Mouse (Mus musculus): ENCODE results near the gene Hsf2bp.

The Hsf2bp gene

DNA sequence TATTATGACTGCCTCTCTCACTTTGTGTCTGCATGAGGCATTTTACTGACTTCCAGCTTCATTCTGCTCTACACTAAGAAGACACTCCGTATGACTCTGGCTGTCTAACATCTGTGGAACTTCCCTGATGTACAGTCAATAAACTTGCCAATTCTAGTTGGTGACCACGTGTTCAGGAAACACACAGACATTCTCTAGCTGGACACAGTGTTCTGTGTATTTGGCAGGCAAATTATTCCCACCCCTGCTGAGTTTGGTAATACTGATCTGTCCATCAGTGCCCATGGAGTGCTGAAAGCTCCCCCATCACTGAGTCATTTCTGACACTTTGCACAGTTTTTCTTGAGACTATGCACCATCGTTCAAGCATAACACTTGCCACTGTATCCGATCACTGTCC is 56.3 kb downstream of the Hsf2bp start:
- no peak for DNase-seq

DNA sequence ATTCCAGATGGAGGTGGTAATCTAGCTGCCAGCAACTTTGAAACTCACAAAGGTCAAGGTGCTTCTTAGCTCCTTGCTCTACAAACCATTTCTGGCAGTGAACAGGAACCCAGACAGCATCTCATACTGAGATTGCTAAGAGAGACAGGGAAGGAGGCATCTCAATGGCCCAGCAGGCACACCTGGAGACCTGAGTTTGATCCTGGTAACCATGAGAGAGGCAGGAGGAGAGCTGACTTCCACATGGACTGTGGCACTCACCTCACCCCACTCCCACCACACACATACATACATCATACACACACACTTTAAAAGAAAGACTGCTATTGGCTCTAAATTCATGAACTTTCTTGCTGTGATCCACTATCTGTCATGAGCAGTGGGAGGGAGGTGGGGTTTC is 59.0 kb downstream of the Hsf2bp start:
- no peak for DNase-seq

DNA sequence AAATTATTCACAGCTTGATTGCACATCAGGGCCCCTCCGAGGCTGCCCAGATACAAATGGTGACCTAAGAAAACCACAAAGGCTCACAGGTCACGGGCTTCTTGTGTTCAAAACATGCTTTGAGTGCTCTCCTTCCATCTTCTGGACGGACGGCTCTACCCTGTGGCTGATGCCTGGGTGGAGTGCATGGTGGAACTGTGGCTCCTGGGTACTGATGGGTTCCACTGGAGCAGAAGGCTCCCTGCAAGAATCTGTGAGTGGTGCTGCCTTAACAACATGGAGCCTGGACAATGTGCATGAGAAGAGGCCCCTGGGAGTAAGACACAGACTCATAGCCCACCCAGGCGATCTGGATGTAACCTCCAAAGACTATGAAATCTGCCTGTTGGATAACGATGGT is 59.6 kb downstream of the Hsf2bp start:
- DNase-seq: no peak

DNA sequence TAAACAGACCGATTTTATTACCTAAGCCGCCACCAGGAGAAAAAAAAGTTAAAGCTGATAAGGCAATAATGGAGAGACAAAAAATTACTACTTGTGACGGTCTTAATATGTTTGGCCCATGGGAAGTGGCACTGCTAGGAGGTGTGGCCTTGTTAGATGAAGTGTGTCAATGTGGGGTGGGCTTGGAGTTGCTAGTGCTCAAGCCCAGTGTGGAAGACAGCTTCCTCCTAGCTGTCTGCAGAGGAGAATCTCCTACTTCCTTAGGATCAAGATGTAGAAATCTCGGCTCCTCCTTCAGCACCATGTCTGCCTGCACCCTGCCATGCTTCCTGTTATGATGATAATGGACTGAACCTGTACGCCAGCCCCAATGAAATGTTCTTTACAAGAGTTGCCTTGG is 61.5 kb downstream of the Hsf2bp start:
- no peak for DNase-seq

DNA sequence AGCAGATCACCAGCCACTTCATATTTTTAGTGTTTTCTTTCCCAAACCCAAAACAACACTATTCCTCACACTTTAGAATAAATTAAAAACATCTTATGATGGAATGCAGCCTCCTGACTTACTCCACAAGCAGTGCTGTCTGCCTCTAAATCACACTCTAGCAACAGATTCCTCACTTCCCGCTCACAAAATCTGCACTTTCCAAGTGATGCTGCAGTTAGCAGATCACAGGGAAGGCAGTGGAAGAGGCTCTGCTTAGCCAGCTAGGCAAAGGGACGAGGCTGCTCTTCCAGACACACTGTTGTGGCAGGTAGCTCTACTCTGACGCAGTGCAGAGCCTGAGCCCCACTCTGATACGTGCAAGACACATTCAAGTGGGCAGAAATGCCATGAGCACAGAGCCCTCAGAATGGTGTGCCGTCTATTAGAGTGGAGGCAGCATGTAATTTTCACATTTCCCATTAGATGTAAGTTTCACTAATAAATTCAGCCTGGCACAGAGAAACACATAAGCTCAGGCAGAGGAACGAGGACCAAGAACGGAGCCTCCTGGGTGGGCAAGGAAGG is 62.4 kb downstream of the Hsf2bp start:
- no peak for DNase-seq

DNA sequence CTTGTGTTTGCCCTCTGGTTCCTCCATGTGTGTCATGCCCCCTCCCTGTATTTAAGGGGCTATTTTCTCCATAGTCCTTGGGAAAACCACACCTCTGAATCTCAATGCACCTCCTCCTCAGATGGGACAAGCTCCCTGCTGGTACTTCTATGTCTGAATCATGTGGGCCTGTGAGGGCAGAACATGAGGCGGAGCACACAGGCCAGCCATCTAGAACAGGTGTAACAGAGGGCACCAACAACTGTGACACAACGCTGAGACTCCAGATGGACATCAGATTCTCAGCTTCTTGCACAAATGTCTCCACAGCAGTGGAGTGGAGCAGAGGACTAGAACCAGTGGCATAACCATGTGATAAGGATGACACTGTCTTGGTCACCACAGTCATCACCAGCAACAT is 65.3 kb downstream of the Hsf2bp start:
- no peak for DNase-seq

DNA sequence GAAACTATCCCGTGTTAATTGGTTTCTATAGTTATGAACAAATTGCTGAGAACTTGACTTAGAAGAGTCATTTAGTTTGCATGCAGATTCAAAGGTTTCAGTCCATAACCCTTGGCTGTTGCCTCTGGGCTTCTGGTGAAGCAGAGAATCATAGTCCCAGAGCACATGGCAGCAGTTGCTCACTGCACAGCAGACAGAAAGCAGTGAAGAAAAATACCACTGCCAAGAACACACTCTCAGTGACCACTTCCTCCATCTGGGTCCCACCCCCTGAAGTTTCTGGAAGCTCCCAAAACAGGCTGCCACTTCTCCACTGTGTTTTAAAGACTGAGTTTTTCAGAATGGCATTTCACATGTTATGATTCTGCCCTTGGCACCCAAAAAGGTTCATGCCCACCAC is 67.3 kb downstream of the Hsf2bp start:
- DNase-seq: no peak

DNA sequence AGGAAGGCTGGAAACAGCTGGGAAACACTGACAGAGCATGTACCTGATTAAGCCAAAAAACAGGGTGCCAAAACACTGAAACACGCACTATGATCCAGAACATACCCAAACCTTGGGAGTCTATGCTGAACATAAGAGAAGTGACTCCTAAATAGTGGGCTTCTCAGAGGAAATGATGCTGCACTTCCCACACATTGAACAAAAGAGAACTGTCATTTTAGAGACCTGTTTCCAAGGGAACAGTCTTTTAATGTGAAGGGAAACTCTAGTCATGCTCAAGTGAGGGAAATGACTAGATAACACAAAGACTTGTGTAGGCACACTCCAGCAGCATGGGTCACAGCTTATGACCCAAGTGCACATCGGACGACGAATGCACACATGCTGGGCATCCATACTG is 68.8 kb downstream of the Hsf2bp start:
- no peak for DNase-seq

DNA sequence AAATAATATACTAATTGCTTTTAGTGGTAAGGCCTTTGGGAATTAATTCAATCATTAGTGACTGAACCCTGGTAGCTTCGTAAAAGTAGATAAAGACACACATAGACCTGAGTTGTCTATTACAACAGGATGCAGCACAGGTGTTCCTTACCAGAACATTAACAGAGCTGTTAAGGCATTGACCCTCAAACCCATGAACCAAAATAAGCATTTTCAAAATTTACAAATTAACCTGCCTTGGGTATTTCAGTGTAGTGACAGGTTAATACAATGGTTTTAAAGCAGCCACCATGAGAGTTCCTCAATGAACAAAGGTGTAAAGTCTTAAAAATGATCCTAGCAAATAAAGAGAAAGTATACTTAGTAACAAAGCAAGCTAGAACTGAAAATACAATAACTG is 69.6 kb downstream of the Hsf2bp start:
- DNase-seq: no peak

DNA sequence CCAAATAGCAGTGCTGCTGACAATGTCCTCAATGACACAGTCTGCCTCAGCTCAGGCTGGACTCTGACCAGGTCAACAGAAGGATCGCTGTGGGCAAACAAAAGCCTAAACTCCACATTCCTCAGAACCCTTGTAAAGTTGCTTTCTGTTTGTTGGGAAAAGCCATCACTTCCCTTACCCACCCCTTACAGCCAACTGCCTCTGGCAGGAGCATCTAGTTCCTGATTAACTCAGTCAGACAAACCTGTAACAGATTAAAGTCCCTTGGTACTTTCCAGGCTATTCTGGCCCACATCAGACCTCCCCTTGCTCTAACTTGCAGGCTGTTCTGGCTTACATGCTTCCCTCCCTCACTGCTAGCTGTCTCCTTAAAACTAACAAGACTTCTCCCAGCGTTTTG is 70.5 kb downstream of the Hsf2bp start:
- peak; percentile 76 to 90 for DNase-seq

DNA sequence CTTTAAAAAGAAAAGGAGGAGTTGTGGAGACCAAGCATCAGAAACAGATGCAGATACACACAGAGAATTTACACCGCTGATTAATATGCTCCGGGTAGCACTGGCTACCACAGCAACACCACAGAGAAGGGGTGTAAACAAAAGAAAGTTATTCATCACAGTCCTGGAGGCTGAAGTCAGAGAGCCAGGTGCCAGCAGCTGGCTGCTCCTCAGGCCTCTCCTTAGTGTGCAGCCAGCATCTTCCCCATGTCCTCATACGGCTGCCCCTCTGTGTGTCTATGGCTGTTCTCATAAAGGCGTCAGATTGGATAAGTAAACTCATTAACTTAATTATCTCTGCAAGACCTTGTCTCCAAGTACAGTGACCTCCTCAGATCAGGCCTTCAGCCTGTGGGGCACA is 73.2 kb downstream of the Hsf2bp start:
- no peak for DNase-seq

DNA sequence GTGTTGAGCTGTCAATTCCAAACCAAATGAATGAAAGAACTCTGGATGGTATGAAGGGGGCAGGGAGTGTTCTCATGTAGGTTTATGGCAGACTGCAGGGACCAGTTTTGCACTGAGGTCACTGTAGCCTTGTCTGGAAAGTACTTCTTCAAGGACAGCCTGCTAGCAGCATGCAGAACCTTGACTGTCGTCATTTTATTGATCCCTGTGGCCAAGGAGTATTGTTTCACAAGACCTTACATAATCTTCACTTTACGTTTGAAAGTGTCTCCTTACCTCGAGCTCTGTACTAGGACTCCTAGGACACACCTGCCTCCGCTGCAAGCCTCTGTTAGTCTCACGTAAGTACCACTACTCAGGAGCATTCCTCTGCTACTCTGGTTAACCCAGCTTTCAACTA is 73.9 kb downstream of the Hsf2bp start:
- DNase-seq: no peak

DNA sequence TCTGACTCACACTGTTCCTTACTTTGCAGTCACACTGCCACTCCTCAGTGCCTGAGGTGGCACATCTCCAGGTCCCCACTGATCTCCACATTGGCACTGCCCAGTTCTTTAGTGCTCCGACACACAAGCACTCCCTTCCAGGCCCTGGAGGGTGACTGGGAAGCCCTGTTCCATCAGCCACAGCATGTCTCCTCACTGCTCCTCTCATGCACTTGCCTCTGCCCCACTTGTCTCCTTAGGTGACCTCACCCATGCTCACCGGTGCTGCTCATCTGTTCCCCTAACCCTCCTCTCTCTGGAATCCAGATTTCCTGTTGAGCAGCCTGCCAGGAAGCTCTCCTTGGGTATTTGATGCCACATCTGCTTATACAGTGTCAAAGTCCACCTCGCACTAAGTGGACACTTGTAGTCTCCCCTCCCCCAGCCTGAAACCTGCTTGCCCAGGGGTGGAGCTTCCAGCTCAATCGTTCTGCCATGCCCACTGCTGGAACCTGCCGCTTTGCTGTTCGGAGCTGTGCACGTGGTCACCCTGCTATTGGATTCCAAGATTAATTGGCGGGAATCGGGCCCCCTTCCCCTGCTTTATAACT is 81.5 kb downstream of the Hsf2bp start:
- DNase-seq: peak; percentile 74 to 77

DNA sequence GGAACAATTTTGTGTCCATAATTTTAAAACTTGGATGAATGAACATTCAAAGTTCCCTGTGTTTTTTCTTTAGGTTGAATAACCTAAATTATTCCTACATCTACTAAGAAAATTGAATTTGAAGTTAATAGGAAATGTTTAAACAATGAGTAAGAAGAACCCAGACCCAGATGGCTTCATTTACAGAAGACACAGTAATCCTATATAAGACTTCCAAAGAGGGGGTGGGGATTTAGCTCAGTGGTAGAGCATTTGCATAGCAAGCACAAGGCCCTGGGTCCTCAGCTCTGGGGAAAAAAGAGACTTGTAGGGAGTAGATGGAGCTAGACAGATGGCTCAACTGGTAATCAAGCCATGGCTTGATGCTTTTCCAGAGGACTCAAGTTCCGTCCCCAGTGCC is 87.1 kb downstream of the Hsf2bp start:
- DNase-seq: no peak

DNA sequence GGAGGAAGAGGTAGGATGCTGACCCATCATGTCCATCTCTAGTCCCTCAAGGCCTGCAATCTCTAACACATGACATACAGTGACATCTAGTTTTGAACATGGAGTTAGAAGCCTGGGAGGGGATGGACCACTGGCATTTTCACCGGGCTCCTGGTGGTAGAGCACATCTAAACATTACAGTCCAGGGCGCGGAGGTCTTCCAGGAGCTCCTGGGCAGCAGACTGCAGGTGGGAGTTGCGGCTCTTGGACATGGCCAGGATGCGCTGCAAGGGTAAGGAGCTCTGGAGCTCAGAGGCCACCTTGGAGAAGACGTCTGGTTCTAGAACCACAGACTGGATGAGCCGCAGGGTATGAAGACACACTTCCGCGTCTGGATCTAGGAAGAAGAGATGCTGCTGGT is 89.7 kb downstream of the Hsf2bp start:
- peak in 1 of 2 experiments; percentile 1 for DNase-seq

DNA sequence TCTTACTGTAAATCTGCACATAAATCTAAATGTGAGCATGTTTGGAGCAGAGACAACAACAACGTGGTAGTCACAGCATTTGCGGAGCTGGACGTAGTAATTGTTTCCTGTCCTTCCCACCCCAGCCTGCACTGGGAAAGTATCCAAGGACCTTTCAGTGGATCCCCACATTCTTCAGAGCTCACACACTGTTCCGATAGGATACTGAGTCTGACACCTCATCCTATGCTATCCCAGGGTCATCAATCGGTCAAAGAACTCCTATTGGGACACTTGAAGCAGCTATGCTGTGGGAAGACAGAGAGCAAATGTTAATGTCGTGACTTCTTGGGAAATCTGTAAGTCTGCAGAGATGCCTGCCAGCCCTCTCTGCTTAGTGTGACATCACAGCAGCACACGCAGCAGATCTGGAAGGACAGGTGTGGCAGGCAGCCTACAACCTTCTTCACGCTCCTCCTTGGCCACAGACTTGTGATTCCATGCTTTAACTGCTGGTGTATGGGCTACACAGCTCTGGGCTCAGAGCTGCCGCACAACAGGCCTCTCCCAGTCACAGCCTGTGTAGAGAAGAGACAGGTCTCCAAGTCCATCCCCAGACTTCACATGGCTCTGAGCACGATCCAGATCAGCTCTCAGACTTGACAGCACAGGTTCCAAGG is 92.1 kb downstream of the Hsf2bp start:
- peak; percentile 3 to 70 for DNase-seq

DNA sequence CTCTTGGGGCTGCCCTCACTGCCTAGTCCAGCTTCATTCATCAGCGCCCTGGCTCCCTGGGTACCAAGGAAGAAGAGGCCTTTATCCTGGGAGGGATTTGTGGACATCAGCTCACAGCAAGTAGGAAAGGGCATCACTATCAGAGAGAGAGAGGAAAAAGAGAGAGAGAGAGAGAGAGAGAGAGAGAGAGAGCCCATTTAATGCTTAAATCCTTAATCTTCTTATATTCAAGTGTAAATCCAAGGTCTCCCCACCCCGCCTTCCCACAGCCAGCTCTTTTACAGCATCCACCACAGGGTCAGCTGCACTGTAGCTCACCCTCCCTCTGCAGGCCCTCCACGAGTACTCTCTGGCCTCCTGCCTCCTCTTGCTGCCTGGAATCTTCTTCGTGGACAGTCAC is 94.5 kb downstream of the Hsf2bp start:
- no peak for DNase-seq

DNA sequence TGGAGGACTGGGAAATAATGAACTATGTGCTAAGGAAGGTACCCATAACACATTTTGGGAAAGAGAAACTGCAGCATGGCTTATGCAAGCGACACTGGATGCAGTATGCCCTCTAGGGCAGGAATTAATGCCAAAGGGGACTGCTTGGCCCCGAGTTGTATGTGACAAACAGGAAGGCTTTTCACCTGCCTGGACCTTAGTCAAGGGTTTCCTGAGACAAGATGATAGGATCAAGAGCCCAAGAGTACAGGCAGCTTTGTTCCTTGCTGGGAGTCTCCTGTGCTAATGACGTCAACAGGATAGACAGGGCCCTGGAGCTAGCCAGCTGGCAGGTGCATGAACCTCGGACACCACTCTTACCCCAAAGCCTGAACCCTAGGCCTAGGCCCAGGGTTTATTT is 95.5 kb downstream of the Hsf2bp start:
- peak in 1 of 2 experiments; percentile 70 for DNase-seq

DNA sequence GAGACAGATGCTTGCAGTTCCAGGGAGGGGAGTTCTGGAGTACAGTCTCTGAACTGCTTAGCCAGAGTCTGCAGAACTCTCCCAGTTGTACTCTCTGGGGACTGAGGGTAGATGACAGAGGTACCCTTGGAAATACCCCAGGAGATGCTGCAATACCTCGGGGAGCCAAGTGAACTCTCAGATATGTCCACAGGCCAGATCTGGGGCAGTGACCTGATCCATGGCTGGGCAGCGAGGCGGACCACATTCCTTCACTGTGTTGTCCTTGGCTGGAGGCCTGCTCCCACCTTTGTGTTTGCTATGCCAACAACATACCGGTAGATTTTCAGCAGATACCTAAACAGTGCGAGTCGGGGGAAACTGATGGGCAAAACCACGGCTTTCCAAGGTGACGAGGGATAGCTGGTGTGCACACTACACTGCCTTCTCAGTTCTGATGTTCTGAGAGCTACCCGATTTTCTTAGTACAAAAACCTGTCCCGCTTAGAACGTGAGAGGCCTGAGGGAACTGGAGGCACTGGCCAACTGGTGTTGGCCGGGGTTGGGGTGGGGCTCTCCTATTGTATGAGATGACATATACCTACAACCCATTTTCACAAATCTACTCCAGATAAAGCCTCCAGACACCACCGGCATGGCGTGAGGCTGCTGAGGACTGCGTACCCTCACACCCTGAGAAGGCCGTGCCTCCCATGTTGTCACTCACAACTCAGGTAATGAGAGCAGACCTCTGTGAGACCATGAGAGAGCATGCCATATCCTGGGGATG is 96.7 kb downstream of the Hsf2bp start:
- peak; percentile 86 to 90 for DNase-seq

DNA sequence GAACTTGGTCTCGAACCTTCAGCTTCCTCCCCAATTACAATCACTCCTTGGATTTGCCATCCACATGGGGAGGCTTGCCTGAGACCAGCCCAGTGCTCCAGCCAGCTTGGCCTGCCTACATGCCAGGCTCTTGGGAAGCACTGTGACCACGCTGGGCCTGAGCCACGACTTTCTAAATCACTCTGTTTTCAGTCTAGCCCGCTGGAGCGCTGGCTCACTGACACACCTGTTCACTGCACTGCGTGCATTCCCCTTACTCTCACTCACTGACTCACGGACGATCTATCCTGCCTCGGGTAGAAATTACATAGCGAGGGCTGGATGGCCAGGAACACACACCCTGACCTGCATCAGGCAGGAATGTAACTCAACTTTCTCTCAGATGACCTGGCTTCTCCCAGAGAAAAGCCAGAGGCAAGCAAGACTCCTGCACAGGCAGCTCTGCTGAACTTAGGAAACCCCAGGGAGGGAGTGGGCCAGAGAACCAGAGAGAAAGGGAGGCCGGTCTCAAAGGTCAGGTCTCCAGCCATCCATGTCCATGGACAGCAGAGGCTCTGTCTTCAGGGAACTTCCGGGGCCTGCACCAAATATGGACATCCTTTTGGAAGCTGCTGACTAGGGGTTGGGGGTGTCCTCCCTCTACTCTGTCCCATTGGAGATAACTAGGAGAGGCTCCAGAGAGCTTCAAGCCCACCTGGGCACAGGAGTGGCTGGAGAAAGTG is 97.4 kb downstream of the Hsf2bp start:
- peak; percentile 85 to 93 for DNase-seq

DNA sequence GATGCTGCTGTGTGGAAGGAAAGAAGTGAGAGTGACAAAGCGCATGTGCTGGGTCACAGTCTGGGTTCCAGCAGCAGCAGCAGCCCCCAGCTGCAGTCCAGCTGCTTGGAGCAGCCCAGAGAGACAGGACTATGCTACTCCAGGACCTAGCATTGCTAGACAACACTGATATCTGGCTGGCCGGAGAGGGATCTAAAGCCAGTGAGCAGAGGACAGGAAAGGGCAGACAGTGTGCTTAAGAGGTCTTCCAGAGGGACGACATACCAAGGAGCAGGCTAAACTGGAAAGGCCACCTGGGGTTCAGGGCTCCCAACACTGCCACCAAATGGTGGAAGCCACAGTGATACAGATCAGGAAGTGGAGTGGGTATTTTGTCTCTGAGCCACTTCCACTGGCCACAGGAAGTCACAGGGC is 99.0 kb downstream of the Hsf2bp start:
- DNase-seq: peak; percentile 78 to 83

DNA sequence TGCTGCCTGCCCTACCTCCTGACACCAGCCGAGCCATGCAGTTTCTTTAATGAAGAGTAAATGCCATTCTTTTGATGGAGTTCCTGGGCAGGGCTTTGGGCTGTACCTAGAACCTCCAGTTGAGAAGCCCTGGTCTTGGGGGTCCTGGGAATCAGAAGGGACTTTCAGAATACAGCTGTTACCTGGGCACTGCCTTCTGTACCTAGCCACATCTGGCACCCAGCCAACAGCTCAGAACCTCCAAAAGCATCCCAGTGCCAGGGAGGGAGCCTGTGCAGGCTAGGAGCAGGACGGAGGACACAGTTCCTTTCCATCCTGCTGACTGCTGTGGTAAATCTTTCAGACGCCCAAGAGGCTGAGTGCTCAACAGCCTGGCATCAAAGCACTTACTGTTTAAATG is 100.3 kb downstream of the Hsf2bp start:
- peak in 1 of 2 experiments; percentile 71 for DNase-seq
